Mouse (Mus musculus) C3H10T1/2 (cell line): ENCODE data around the gene Olfr930. TPM values are rescaled to one million over a fixed set of nuclear protein-coding genes. Genes with fewer than 3 reads are reported as not detected.

Source experiments
- polyA plus RNA-seq, 2 experiments: library from polyadenylated mRNA; unstranded; fragments of >200 nt; fragmentation: generic; extraction: Trizol; gene quantifications; one replicate each; pipeline ENCODE4 v1.2.1; 2012; ENCODE audit warnings: missing spikeins in 2 of 2

Gene Olfr930
- polyA plus RNA-seq, result not detected

GRCm38 (mm10) chr9:38929509-38929908 is at the start of gene Olfr930:
Olfr930 (plus strand) TSS chr9:38929809.

GRCm38 (mm10) chr9:38972013-38972412 is 42.4 kb downstream of the Olfr930 start, which contains the start of gene Olfr933:
Olfr933 (plus strand) TSS chr9:38972313.

Other genes starting within 250 kb of the Olfr930 start
- gene Olfr919, start 226.1 kb upstream of the Olfr930 start, polyA plus RNA-seq, result not detected
- gene Vwa5a, start 211.5 kb upstream of the Olfr930 start, polyA plus RNA-seq, result 10 to 100 TPM in 1 of 2 experiments, 1 to 10 TPM in 1; 1.2 to 22.6 TPM
- under 1 TPM in 1 of 2 experiments, not detected in 1; 0.04 TPM for gene Olfr920, start 177.5 kb upstream of the Olfr930 start, polyA plus RNA-seq
- not detected for gene Olfr921, start 156.7 kb upstream of the Olfr930 start, polyA plus RNA-seq
- gene Olfr922, start 115.2 kb upstream of the Olfr930 start, polyA plus RNA-seq, result not detected
- gene Olfr923, start 103.3 kb upstream of the Olfr930 start, polyA plus RNA-seq, result not detected
- not detected for gene Olfr924, start 85.4 kb upstream of the Olfr930 start, polyA plus RNA-seq
- gene Olfr26, start 74.7 kb upstream of the Olfr930 start, polyA plus RNA-seq, result not detected
- not detected for gene Olfr926, start 52.7 kb upstream of the Olfr930 start, polyA plus RNA-seq
- not detected for gene Olfr933, start 42.5 kb downstream of the Olfr930 start, polyA plus RNA-seq
- gene Olfr934, start 58.5 kb downstream of the Olfr930 start, polyA plus RNA-seq, result not detected
- not detected for gene Olfr935, start 69.9 kb downstream of the Olfr930 start, polyA plus RNA-seq
- gene Olfr146, start 93.6 kb downstream of the Olfr930 start, polyA plus RNA-seq, result not detected
- gene Olfr937, start 135.1 kb downstream of the Olfr930 start, polyA plus RNA-seq, result not detected
- gene Olfr938, start 149.1 kb downstream of the Olfr930 start, polyA plus RNA-seq, result not detected
- not detected for gene Olfr27, start 198.3 kb downstream of the Olfr930 start, polyA plus RNA-seq
- not detected for gene Olfr943, start 236.5 kb downstream of the Olfr930 start, polyA plus RNA-seq